Comparison of ENCODE assay signal across 20 mouse cellular contexts in genomic region chr5:111913354-111913753, GRCm38 (mm10).
DNase-seq lines count a peak whose midpoint lies in the region; ATAC-seq and TF ChIP-seq lines count a peak whose summit lies in the region.
"Had no signal": no experiment of that assay in that cellular context is flagged by ENCODE, and none has a peak within 500 bp of the region (broad histone marks: within the 10 kb centered on the region; RNA-seq: fewer than 3 reads in every experiment).

No protein-coding gene starts in this region.

- H3K27me3 ChIP-seq in hindbrain, embryonic 10.5 days (ENCODE audit: insufficient read depth, poor library complexity, severe bottlenecking), result peaks cover 21% of the 10 kb centered on the region
- no peaks in the 10 kb centered on the region for H3K27me3 ChIP-seq in hindbrain, postnatal 0 days (ENCODE audit: insufficient read depth, low read length)
- no peaks in the 10 kb centered on the region for H3K27me3 ChIP-seq in forebrain, embryonic 15.5 days
- H3K27me3 ChIP-seq in hindbrain, embryonic 15.5 days, result no peaks in the 10 kb centered on the region
- H3K27me3 ChIP-seq in midbrain, embryonic 15.5 days (replicated peaks), result no peaks in the 10 kb centered on the region
- 0 out of 2 replicates have a peak, but pooled peaks cover under 1% of the 10 kb centered on the region for H3K27me3 ChIP-seq in liver, embryonic 12.5 days (replicated peaks)
- H3K27me3 ChIP-seq: megakaryocyte, embryonic 14.5 days had no signal

- no peak for ATAC-seq in hindbrain, postnatal 0 days
- ATAC-seq in forebrain, embryonic 15.5 days (replicated peaks), result no peak
- no peak for ATAC-seq in hindbrain, embryonic 15.5 days (ENCODE audit: low FRiP score, low read depth)
- no peak for ATAC-seq in midbrain, embryonic 15.5 days (replicated peaks)
- ATAC-seq in liver, embryonic 12.5 days, result no peak
- ATAC-seq in megakaryocyte progenitor cell, adult 5-6 weeks (replicated peaks; ENCODE audit: poor library complexity), result no peak

- intact Hi-C loops in heart, postnatal 10 days (cut with DNase I), result no loop called here

- 51% methylated on average over 7 of the region's 7 CpGs for WGBS in hindbrain, embryonic 10.5 days
- WGBS in hindbrain, postnatal 0 days, result 32% methylated on average over 7 of the region's 7 CpGs
- 12% methylated on average over 7 of the region's 7 CpGs for WGBS in forebrain, embryonic 15.5 days
- whole genome bisulfite sequencing in hindbrain, embryonic 15.5 days, result 20% methylated on average over 7 of the region's 7 CpGs
- WGBS in midbrain, embryonic 15.5 days, result 14% methylated on average over 7 of the region's 7 CpGs
- 55% methylated on average over 7 of the region's 7 CpGs for WGBS in liver, embryonic 12.5 days (ENCODE audit: insufficient replicate concordance)

- H3K4me3 ChIP-seq in hindbrain, embryonic 10.5 days, result no peak overlapping the region
- no peak overlapping the region for H3K4me3 ChIP-seq in hindbrain, postnatal 0 days (ENCODE audit: low read length)
- H3K4me3 ChIP-seq in forebrain, embryonic 15.5 days, result no peak overlapping the region
- H3K4me3 ChIP-seq in hindbrain, embryonic 15.5 days, result no peak overlapping the region
- H3K4me3 ChIP-seq in midbrain, embryonic 15.5 days, result no peak overlapping the region
- H3K4me3 ChIP-seq in liver, embryonic 12.5 days, result no peak overlapping the region
- H3K4me3 ChIP-seq: heart, embryonic 12.5 days; limb, embryonic 15.5 days; megakaryocyte, embryonic 14.5 days had no signal

- H3K4me1 ChIP-seq in hindbrain, embryonic 10.5 days (replicated peaks), result peaks cover 32% of the 10 kb centered on the region
- H3K4me1 ChIP-seq in hindbrain, postnatal 0 days (ENCODE audit: insufficient read depth, low read length), result peaks cover 4% of the 10 kb centered on the region
- peaks cover 83% of the 10 kb centered on the region for H3K4me1 ChIP-seq in forebrain, embryonic 15.5 days
- H3K4me1 ChIP-seq in hindbrain, embryonic 15.5 days (replicated peaks), result peaks cover 26% of the 10 kb centered on the region
- H3K4me1 ChIP-seq in midbrain, embryonic 15.5 days, result peaks cover 43% of the 10 kb centered on the region
- no peaks in the 10 kb centered on the region for H3K4me1 ChIP-seq in liver, embryonic 12.5 days
- H3K4me1 ChIP-seq: heart, embryonic 12.5 days; megakaryocyte, embryonic 14.5 days had no signal

- no peak for TF ChIP-seq CTCF in hindbrain, postnatal 0 days (IDR thresholded peaks at IDR 0.05; ENCODE audit: low read depth)

- H3K36me3 ChIP-seq in hindbrain, embryonic 10.5 days, result no peaks in the 10 kb centered on the region
- no peaks in the 10 kb centered on the region for H3K36me3 ChIP-seq in hindbrain, postnatal 0 days (ENCODE audit: insufficient read depth, low read length)
- no peaks in the 10 kb centered on the region for H3K36me3 ChIP-seq in forebrain, embryonic 15.5 days
- no peaks in the 10 kb centered on the region for H3K36me3 ChIP-seq in hindbrain, embryonic 15.5 days
- H3K36me3 ChIP-seq in midbrain, embryonic 15.5 days (replicated peaks), result no peaks in the 10 kb centered on the region
- H3K36me3 ChIP-seq in liver, embryonic 12.5 days, result no peaks in the 10 kb centered on the region
- H3K36me3 ChIP-seq: G1E; heart, embryonic 12.5 days; limb, embryonic 15.5 days had no signal

- no peaks in the 10 kb centered on the region for H3K9me3 ChIP-seq in hindbrain, embryonic 10.5 days
- H3K9me3 ChIP-seq in hindbrain, postnatal 0 days (ENCODE audit: low read length), result no peaks in the 10 kb centered on the region
- no peaks in the 10 kb centered on the region for H3K9me3 ChIP-seq in forebrain, embryonic 15.5 days
- no peaks in the 10 kb centered on the region for H3K9me3 ChIP-seq in hindbrain, embryonic 15.5 days
- H3K9me3 ChIP-seq in midbrain, embryonic 15.5 days, result no peaks in the 10 kb centered on the region
- no peaks in the 10 kb centered on the region for H3K9me3 ChIP-seq in liver, embryonic 12.5 days (replicated peaks)
- H3K9me3 ChIP-seq: limb, embryonic 15.5 days; megakaryocyte, embryonic 14.5 days had no signal

- H3K27ac ChIP-seq in hindbrain, embryonic 10.5 days, result peak overlapping the region; percentile 40
- no peak overlapping the region for H3K27ac ChIP-seq in hindbrain, postnatal 0 days
- H3K27ac ChIP-seq in forebrain, embryonic 15.5 days (replicated peaks), result peak overlapping the region; percentile 84
- peak overlapping the region; percentile 28; the same call in 1 of the 2 replicates for H3K27ac ChIP-seq in hindbrain, embryonic 15.5 days (replicated peaks)
- peak overlapping the region; percentile 73 for H3K27ac ChIP-seq in midbrain, embryonic 15.5 days
- H3K27ac ChIP-seq in liver, embryonic 12.5 days, result no peak overlapping the region
- H3K27ac ChIP-seq: limb, embryonic 15.5 days had no signal

- no peak overlapping the region for H3K4me2 ChIP-seq in hindbrain, postnatal 0 days (ENCODE audit: low read depth, low read length)
- no peak overlapping the region for H3K4me2 ChIP-seq in forebrain, embryonic 15.5 days (replicated peaks)
- no peak overlapping the region for H3K4me2 ChIP-seq in hindbrain, embryonic 15.5 days
- H3K4me2 ChIP-seq in midbrain, embryonic 15.5 days, result no peak overlapping the region
- H3K4me2 ChIP-seq in liver, embryonic 12.5 days, result no peak overlapping the region
- H3K4me2 ChIP-seq: heart, embryonic 12.5 days; limb, embryonic 15.5 days had no signal

- no peak for DNase-seq in hindbrain, embryonic 10.5 days (ENCODE audit: low spot score)
- DNase-seq in hindbrain, postnatal 0 days (ENCODE audit: low spot score), result no peak
- DNase-seq in heart, postnatal 10 days, result no peak
- DNase-seq: adrenal gland, postnatal 14 days; cerebellum, adult 11 months; cerebellum, postnatal 14 days; embryo, embryonic 11 days; kidney, adult 8-10 months; layer of hippocampus, postnatal 36 days; lung, postnatal 10 days; right cerebral cortex, postnatal 4 days had no signal

- H3K9ac ChIP-seq in hindbrain, postnatal 0 days (replicated peaks; ENCODE audit: low read length), result no peak overlapping the region
- H3K9ac ChIP-seq in forebrain, embryonic 15.5 days (replicated peaks), result peak overlapping the region; percentile 32; the same call in 1 of the 2 replicates
- no peak overlapping the region for H3K9ac ChIP-seq in hindbrain, embryonic 15.5 days
- no peak overlapping the region for H3K9ac ChIP-seq in midbrain, embryonic 15.5 days
- no peak overlapping the region for H3K9ac ChIP-seq in liver, embryonic 12.5 days
- H3K9ac ChIP-seq: heart, embryonic 12.5 days; limb, embryonic 15.5 days had no signal

Comparison
In these comparisons a context has a peak if more than half of its experiments do, and no peak if none do; other contexts are left out.
1. H3K27ac ChIP-seq: peak in hindbrain, embryonic 10.5 days (single experiment), forebrain, embryonic 15.5 days (single experiment), hindbrain, embryonic 15.5 days (single experiment) and midbrain, embryonic 15.5 days (single experiment); none in hindbrain, postnatal 0 days (single experiment) and liver, embryonic 12.5 days (single experiment).